Mouse (Mus musculus): ENCODE measurements around the gene Car10. TPM values are rescaled to one million over a fixed set of nuclear protein-coding genes. Genes with fewer than 3 reads are reported as not detected.

Car10 gene
- total and polyA plus RNA-seq, 2 experiments from 2014 or later = 45.0 to 54.1 TPM

GRCm38 (mm10) chr11:93109451-93109850, 11.6 kb downstream of the Car10 start:
- Histone ChIP-seq H3K4me3 (ENCODE audit: low read length) (no peak overlapping the region), H3K4me1 (ENCODE audit: insufficient read depth, low read length) (no peaks in the 10 kb centered on the region), H3K27ac (no peak overlapping the region), H3K9me3 (ENCODE audit: low read length) (no peaks in the 10 kb centered on the region), H3K36me3 (ENCODE audit: insufficient read depth, low read length) (no peaks in the 10 kb centered on the region), H3K9ac (replicated peaks; ENCODE audit: low read length) (no peak overlapping the region), H3K27me3 (ENCODE audit: insufficient read depth, low read length) (no peaks in the 10 kb centered on the region), H3K4me2 (ENCODE audit: low read depth, low read length) (no peak overlapping the region)
- DNase-seq (ENCODE audit: low spot score) = peak; percentile 32
- 72% methylated on average over 1 of the region's 1 CpGs for WGBS
- no peak for ATAC-seq
- no peak for TF ChIP-seq CTCF (IDR thresholded peaks at IDR 0.05; ENCODE audit: low read depth)

GRCm38 (mm10) chr11:93120766-93121415, 23.1 kb downstream of the Car10 start:
- Histone ChIP-seq H3K4me1 (ENCODE audit: insufficient read depth, low read length) (no peaks in the 10 kb centered on the region), H3K36me3 (ENCODE audit: insufficient read depth, low read length) (no peaks in the 10 kb centered on the region), H3K27me3 (ENCODE audit: insufficient read depth, low read length) (no peaks in the 10 kb centered on the region), H3K9ac (replicated peaks; ENCODE audit: low read length) (no peak overlapping the region), H3K4me2 (ENCODE audit: low read depth, low read length) (no peak overlapping the region), H3K27ac (no peak overlapping the region), H3K9me3 (ENCODE audit: low read length) (no peaks in the 10 kb centered on the region), H3K4me3 (ENCODE audit: low read length) (no peak overlapping the region)
- DNase-seq (ENCODE audit: low spot score) (no peak), ATAC-seq (no peak)
- WGBS = 65% methylated on average over 10 of the region's 10 CpGs
- TF ChIP-seq CTCF (IDR thresholded peaks at IDR 0.05; ENCODE audit: low read depth) = no peak

GRCm38 (mm10) chr11:93123691-93124090, 25.9 kb downstream of the Car10 start:
- Histone ChIP-seq H3K9ac (replicated peaks; ENCODE audit: low read length) (no peak overlapping the region), H3K27me3 (ENCODE audit: insufficient read depth, low read length) (no peaks in the 10 kb centered on the region), H3K4me1 (ENCODE audit: insufficient read depth, low read length) (no peaks in the 10 kb centered on the region), H3K9me3 (ENCODE audit: low read length) (no peaks in the 10 kb centered on the region), H3K36me3 (ENCODE audit: insufficient read depth, low read length) (no peaks in the 10 kb centered on the region), H3K27ac (no peak overlapping the region), H3K4me2 (ENCODE audit: low read depth, low read length) (no peak overlapping the region), H3K4me3 (ENCODE audit: low read length) (no peak overlapping the region)
- no peak for TF ChIP-seq CTCF (IDR thresholded peaks at IDR 0.05; ENCODE audit: low read depth)
- WGBS = 67% methylated on average over 4 of the region's 4 CpGs
- DNase-seq (ENCODE audit: low spot score) (no peak), ATAC-seq (no peak)

- Histone ChIP-seq H3K9ac (replicated peaks; ENCODE audit: low read length) (no peak overlapping the region), H3K9me3 (ENCODE audit: low read length) (no peaks in the 10 kb centered on the region), H3K27ac (no peak overlapping the region), H3K4me2 (ENCODE audit: low read depth, low read length) (no peak overlapping the region), H3K4me3 (ENCODE audit: low read length) (no peak overlapping the region), H3K36me3 (ENCODE audit: insufficient read depth, low read length) (no peaks in the 10 kb centered on the region), H3K27me3 (ENCODE audit: insufficient read depth, low read length) (no peaks in the 10 kb centered on the region), H3K4me1 (ENCODE audit: insufficient read depth, low read length) (no peaks in the 10 kb centered on the region)
- no peak for TF ChIP-seq CTCF (IDR thresholded peaks at IDR 0.05; ENCODE audit: low read depth)
- WGBS = 86% methylated on average over 3 of the region's 3 CpGs
- ATAC-seq (no peak), DNase-seq (ENCODE audit: low spot score) (no peak)
These were observed 28.6 kb downstream of the Car10 start for GRCm38 (mm10) chr11:93126466-93126865.

GRCm38 (mm10) chr11:93128481-93128880, 30.7 kb downstream of the Car10 start:
- 76% methylated on average over 2 of the region's 2 CpGs for WGBS
- Histone ChIP-seq H3K9ac (replicated peaks; ENCODE audit: low read length) (no peak overlapping the region), H3K27ac (no peak overlapping the region), H3K27me3 (ENCODE audit: insufficient read depth, low read length) (no peaks in the 10 kb centered on the region), H3K4me2 (ENCODE audit: low read depth, low read length) (no peak overlapping the region), H3K36me3 (ENCODE audit: insufficient read depth, low read length) (no peaks in the 10 kb centered on the region), H3K9me3 (ENCODE audit: low read length) (no peaks in the 10 kb centered on the region), H3K4me1 (ENCODE audit: insufficient read depth, low read length) (no peaks in the 10 kb centered on the region), H3K4me3 (ENCODE audit: low read length) (no peak overlapping the region)
- DNase-seq (ENCODE audit: low spot score) = no peak
- no peak for TF ChIP-seq CTCF (IDR thresholded peaks at IDR 0.05; ENCODE audit: low read depth)
- ATAC-seq = no peak

GRCm38 (mm10) chr11:93137841-93138240, 40.0 kb downstream of the Car10 start:
- no peak for ATAC-seq
- no peak overlapping the region for H3K9ac ChIP-seq (replicated peaks; ENCODE audit: low read length)
- no peaks in the 10 kb centered on the region for H3K27me3 ChIP-seq (ENCODE audit: insufficient read depth, low read length)
- TF ChIP-seq CTCF (IDR thresholded peaks at IDR 0.05; ENCODE audit: low read depth) = no peak
- WGBS = 74% methylated on average over 1 of the region's 1 CpGs
- no peak overlapping the region for H3K4me2 ChIP-seq (ENCODE audit: low read depth, low read length)
- H3K4me1 ChIP-seq (ENCODE audit: insufficient read depth, low read length) = no peaks in the 10 kb centered on the region
- no peaks in the 10 kb centered on the region for H3K36me3 ChIP-seq (ENCODE audit: insufficient read depth, low read length)
- H3K4me3 ChIP-seq (ENCODE audit: low read length) = no peak overlapping the region
- no peak for DNase-seq (ENCODE audit: low spot score)
- no peaks in the 10 kb centered on the region for H3K9me3 ChIP-seq (ENCODE audit: low read length)
- H3K27ac ChIP-seq = no peak overlapping the region

- no peak for TF ChIP-seq CTCF (IDR thresholded peaks at IDR 0.05; ENCODE audit: low read depth)
- Histone ChIP-seq H3K4me2 (ENCODE audit: low read depth, low read length) (no peak overlapping the region), H3K27ac (no peak overlapping the region), H3K9me3 (ENCODE audit: low read length) (no peaks in the 10 kb centered on the region), H3K36me3 (ENCODE audit: insufficient read depth, low read length) (no peaks in the 10 kb centered on the region), H3K9ac (replicated peaks; ENCODE audit: low read length) (no peak overlapping the region), H3K4me1 (ENCODE audit: insufficient read depth, low read length) (no peaks in the 10 kb centered on the region), H3K4me3 (ENCODE audit: low read length) (no peak overlapping the region), H3K27me3 (ENCODE audit: insufficient read depth, low read length) (no peaks in the 10 kb centered on the region)
- ATAC-seq (no peak), DNase-seq (ENCODE audit: low spot score) (no peak)
- WGBS = 92% methylated on average over 1 of the region's 1 CpGs
These were observed 43.9 kb downstream of the Car10 start for GRCm38 (mm10) chr11:93141727-93142126.

Data from hindbrain, postnatal 0 days (tissue).